Comparison of ENCODE assay signal across 10 mouse cellular contexts in the genomic region with DNA sequence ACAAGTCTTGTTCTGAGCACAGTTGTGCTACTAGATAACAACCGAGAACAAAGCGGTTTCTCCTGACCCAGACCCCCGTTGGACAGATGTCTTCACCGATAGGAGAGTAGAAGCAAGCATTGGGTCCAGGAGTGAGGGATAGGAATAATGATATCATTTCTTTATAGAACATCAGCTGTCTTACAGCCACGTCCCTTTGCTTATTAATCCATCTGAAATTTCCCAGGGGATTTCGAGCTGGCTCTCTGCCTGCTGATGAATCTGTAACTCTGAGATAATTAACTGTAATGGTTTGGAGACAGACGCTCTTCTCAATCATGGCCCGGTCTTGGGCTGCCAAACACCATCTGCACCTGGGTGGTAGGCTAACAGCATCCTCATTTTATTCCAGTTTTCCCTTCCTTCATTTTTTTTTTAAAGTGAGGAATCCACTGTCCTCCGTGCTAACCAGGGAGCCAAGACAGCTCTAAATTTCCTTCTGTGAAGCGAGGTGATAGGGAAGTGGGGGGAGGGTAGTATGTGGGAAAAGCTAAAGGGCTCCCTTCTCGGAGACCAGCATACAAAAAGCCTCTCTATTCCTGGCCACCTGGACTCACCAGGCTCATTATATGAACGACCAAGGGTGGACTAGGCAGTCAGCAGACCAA.
DNase-seq lines count a peak whose midpoint lies in the region; ATAC-seq lines count a peak whose summit lies in the region.
"Had no signal": no experiment of that assay in that cellular context is flagged by ENCODE, and none has a peak within 500 bp of the region (broad histone marks: within the 10 kb centered on the region; RNA-seq: fewer than 3 reads in every experiment).

No protein-coding gene starts in this region.

- no peaks in the 10 kb centered on the region for H3K27me3 ChIP-seq in embryonic facial prominence, embryonic 11.5 days (ENCODE audit: control insufficient read depth, insufficient read depth, low read length)
- H3K27me3 ChIP-seq in hindbrain, embryonic 13.5 days = no peaks in the 10 kb centered on the region
- H3K27me3 ChIP-seq in neural tube, embryonic 12.5 days (replicated peaks) = no peaks in the 10 kb centered on the region

- no peaks in the 10 kb centered on the region for H3K4me1 ChIP-seq in embryonic facial prominence, embryonic 11.5 days (ENCODE audit: control insufficient read depth, insufficient read depth, low read length)
- peaks cover 30% of the 10 kb centered on the region for H3K4me1 ChIP-seq in hindbrain, embryonic 13.5 days (replicated peaks)
- H3K4me1 ChIP-seq in neural tube, embryonic 12.5 days = peaks cover 15% of the 10 kb centered on the region

- no peak overlapping the region for H3K4me3 ChIP-seq in embryonic facial prominence, embryonic 11.5 days (ENCODE audit: low read depth, low read length)
- H3K4me3 ChIP-seq in hindbrain, embryonic 13.5 days = no peak overlapping the region
- H3K4me3 ChIP-seq in neural tube, embryonic 12.5 days = no peak overlapping the region
- H3K4me3 ChIP-seq: megakaryocyte, embryonic 14.5 days had no signal

- no peaks in the 10 kb centered on the region for H3K9me3 ChIP-seq in embryonic facial prominence, embryonic 11.5 days (replicated peaks; ENCODE audit: control insufficient read depth, low read length)
- no peaks in the 10 kb centered on the region for H3K9me3 ChIP-seq in hindbrain, embryonic 13.5 days
- H3K9me3 ChIP-seq in neural tube, embryonic 12.5 days = no peaks in the 10 kb centered on the region

- WGBS in embryonic facial prominence, embryonic 11.5 days = 64% methylated on average over 12 of the region's 12 CpGs
- WGBS in hindbrain, embryonic 13.5 days = 36% methylated on average over 12 of the region's 12 CpGs
- 46% methylated on average over 12 of the region's 12 CpGs for WGBS in neural tube, embryonic 12.5 days

- H3K36me3 ChIP-seq in embryonic facial prominence, embryonic 11.5 days (replicated peaks; ENCODE audit: control insufficient read depth, insufficient read depth, low read depth, low read length) = no peaks in the 10 kb centered on the region
- no peaks in the 10 kb centered on the region for H3K36me3 ChIP-seq in hindbrain, embryonic 13.5 days
- H3K36me3 ChIP-seq in neural tube, embryonic 12.5 days = no peaks in the 10 kb centered on the region
- H3K36me3 ChIP-seq: G1E had no signal

- H3K9ac ChIP-seq in embryonic facial prominence, embryonic 11.5 days (replicated peaks; ENCODE audit: low read length) = no peak overlapping the region
- no peak overlapping the region for H3K9ac ChIP-seq in hindbrain, embryonic 13.5 days
- H3K9ac ChIP-seq in neural tube, embryonic 12.5 days = no peak overlapping the region

- H3K4me2 ChIP-seq in embryonic facial prominence, embryonic 11.5 days (ENCODE audit: low read depth, low read length) = no peak overlapping the region
- peak overlapping the region; percentile 18 for H3K4me2 ChIP-seq in hindbrain, embryonic 13.5 days
- peak overlapping the region; percentile 0; the same call in 1 of the 2 replicates for H3K4me2 ChIP-seq in neural tube, embryonic 12.5 days (replicated peaks)

- DNase-seq in layer of hippocampus, adult 9-11 months = peak; percentile 27
- DNase-seq in layer of hippocampus, postnatal 25 days (ENCODE audit: extremely low spot score in 1 of 2, low spot score in 1 of 2) = no peak
- no peak for DNase-seq in embryonic facial prominence, embryonic 11.5 days (ENCODE audit: low spot score)
- no peak for DNase-seq in kidney, adult 9 months
- no peak for DNase-seq in thymus, adult 18-20 months
- no peak for DNase-seq in adrenal gland, postnatal 14 days

- H3K27ac ChIP-seq in embryonic facial prominence, embryonic 11.5 days (replicated peaks; ENCODE audit: low read depth, low read length) = peak overlapping the region; percentile 6; the same call in 1 of the 2 replicates
- H3K27ac ChIP-seq in hindbrain, embryonic 13.5 days = peak overlapping the region; percentile 90
- H3K27ac ChIP-seq in neural tube, embryonic 12.5 days = peak overlapping the region; percentile 71; the same call in 1 of the 2 replicates

- no peak for ATAC-seq in embryonic facial prominence, embryonic 11.5 days (replicated peaks; ENCODE audit: insufficient number of reproducible peaks, low FRiP score, low TSS enrichment, low read depth)
- ATAC-seq in hindbrain, embryonic 13.5 days (ENCODE audit: low FRiP score) = peak; percentile 85
- peak; percentile 80 for ATAC-seq in neural tube, embryonic 12.5 days (ENCODE audit: low FRiP score, low read depth)

Comparison
In these comparisons a context has a peak if more than half of its experiments do, and no peak if none do; other contexts are left out.
1. H3K27ac ChIP-seq: peak in every context shown above with its lines; median percentile 90 in hindbrain, embryonic 13.5 days; 71 in neural tube, embryonic 12.5 days; 6 in embryonic facial prominence, embryonic 11.5 days.